Mouse (Mus musculus) hematopoietic stem cell, adult 5-6 weeks (primary cell): ENCODE measurements around the gene Cfl1. TPM values are rescaled to one million over a fixed set of nuclear protein-coding genes. Genes with fewer than 3 reads are reported as not detected.

Experiments
- ATAC-seq, 2 experiments: fragments of 125-278 bp in 1 of 2; replicated peaks in 1 of 2; 2 replicates each; pipeline ENCODE4 v1.8.0; 2016 to 2017; ENCODE audit warnings: inconsistent platforms in 2 of 2, mild to moderate bottlenecking in 2 of 2, moderate number of reproducible peaks in 2 of 2, low read depth in 1 of 2, moderate TSS enrichment in 1 of 2; ENCODE audit not compliant: low FRiP score in 2 of 2, poor library complexity in 2 of 2, severe bottlenecking in 2 of 2, insufficient read depth in 1 of 2, low TSS enrichment in 1 of 2
- total RNA-seq: library from RNA; stranded (forward); fragments of 172-1452, 232-1000 nt; gene quantifications from 2 replicates; pipeline ENCODE4 v1.2.3, GENCODE M21; 2017

The Cfl1 gene
- total RNA-seq, 1 experiment from 2014 or later, result 953 TPM

DNA sequence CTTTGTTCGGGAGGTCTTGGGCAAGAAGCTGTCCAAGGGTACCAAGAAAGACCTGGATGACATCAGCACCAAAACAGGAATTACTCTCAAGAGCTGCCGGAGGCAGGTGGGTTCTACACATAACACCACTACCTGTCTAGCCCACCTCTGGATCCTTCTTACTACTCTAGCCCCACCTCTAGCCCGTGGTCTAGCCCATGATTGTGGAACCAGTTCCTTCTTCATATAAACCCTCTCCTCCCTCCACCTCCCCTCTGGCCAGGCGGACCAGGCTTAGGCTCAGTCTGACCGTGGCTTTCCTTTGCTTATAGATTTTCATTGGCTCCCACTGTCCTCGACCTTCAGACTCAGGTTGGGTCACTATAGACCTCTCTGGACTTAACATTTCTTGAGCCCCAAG, 28.8 kb upstream of the Cfl1 start:
- ATAC-seq, result no peak

- no peak for ATAC-seq
These were observed 27.0 kb upstream of the Cfl1 start for GRCm38 (mm10) chr19:5463212-5463611.

GRCm38 (mm10) chr19:5463791-5464562, 26.3 kb upstream of the Cfl1 start:
- ATAC-seq, result peak; percentile 9 to 29; a peak in 1 of 4 replicates

DNA sequence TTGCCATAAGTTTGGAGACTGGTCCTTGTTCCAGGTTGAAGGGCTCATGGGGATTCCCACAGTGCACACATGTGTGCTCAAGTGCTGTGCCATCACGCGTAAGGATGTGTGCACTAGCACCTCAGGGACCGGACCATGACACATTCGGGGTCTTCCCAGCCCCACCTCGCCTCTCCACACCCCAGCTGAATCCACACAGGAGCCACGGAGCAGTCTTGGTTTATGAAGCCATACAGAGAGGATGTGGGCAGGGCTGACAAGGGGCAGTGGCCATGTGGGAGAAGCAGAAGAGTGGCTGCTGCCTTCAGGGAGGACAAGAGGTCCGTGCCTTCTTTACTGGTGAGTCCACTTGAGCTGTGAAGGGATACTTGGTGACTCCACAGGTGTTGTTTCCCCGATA, 25.2 kb upstream of the Cfl1 start:
- ATAC-seq, result no peak

GRCm38 (mm10) chr19:5466916-5467500, 23.2 kb upstream of the Cfl1 start:
- ATAC-seq, result no peak

DNA sequence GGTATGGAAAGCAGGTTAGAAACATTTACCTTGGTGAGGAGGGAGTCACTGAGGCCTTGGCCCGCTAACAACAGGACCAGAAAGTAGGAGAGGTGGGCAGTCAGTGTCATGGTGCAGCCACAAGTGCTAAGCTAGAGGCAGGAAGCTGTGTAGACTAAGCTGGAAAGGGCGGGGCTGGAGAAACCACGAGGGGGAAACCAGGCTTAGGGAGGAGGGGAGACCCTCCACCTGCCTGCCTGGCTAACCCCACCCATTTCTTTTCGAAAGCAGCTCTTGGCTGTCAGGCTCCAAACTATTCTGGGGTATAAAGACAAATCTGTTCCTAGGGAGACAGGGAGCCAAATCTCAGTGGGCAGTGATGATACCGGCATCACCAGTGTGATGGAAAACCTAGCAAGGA, 21.9 kb upstream of the Cfl1 start, which contains the start of gene Ctsw:
Gene Ctsw (minus strand): TSS at position 134 of the 400 bp plus-strand sequence.
- ATAC-seq, result peak; percentile 68 to 72

GRCm38 (mm10) chr19:5471846-5472245, 18.4 kb upstream of the Cfl1 start:
- ATAC-seq, result no peak

GRCm38 (mm10) chr19:5472857-5473256, 17.4 kb upstream of the Cfl1 start:
- no peak for ATAC-seq

GRCm38 (mm10) chr19:5473720-5474119, 16.5 kb upstream of the Cfl1 start, which contains the start of gene Efemp2:
TSS of gene Efemp2 (plus strand) at chr19:5473954.
- peak in 1 of 2 experiments; percentile 33; a peak in 2 of 4 replicates for ATAC-seq

DNA sequence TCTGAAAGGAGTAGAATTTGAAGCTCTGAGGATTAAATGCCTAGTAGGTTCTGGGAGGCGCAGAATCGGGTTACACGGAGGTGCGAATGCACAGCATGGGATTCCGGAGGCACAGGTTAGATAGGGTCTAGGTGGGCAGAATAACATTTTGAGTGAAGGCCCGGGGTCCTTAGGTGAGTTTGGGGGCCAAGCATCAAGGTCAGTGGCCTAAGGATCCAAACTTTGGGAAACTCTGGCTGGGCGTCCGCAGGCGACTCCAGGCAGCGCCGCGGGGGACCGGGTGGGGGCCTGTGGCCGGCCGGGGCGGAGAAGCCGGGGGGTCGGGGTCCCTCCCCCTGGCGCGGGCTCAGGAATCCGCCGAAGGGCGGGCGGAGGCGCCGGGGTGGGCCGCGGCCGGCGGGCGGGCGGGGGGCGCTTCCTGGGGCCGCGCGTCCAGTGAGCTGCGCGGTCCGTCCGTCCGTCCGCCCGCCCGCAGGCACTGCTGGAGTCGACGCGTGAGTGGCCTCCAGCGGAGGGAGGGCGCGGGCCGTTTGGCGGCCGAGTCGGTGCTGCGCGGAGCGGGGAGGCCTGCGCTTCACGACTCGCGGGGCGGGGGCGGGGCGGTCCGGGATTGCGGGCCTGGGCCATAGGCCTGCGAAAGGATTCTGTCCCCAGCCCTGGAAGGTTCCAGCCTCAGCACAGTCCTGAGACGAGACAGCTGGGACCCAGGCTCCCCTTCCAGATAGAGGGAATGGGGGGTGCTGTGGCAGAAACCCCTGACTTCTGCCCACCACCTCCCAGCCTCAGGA, 15.8 kb upstream of the Cfl1 start:
- no peak for ATAC-seq

DNA sequence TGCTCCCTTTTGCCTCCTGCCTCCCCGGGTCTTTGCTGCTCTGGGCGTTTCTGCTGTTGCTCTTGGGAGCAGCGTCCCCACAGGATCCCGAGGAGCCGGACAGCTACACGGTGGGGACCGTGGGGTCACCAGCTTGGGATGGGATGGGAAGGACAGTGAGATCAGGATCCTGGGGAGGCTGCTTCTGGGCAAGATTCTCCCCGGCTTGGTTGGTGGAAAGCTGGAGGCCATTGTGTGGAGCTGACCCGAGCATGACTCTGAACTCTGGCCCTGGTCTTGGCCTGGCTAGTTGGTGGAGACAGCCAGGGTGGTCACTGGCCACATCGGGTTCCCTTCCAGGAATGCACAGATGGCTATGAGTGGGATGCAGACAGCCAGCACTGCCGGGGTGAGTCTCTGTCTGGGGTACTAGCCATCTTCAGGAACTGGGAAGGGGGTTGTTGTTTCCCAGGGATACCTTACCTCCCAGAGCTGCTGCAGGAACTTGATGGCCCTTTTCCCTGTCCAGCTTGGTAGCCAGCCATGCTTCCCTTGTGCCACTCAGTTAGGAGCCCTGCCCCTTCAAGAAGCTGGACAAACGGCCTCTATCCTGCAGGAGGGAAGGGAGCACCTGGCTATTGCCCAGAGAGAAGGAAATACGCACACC, 15.1 kb upstream of the Cfl1 start:
- ATAC-seq, result no peak

DNA sequence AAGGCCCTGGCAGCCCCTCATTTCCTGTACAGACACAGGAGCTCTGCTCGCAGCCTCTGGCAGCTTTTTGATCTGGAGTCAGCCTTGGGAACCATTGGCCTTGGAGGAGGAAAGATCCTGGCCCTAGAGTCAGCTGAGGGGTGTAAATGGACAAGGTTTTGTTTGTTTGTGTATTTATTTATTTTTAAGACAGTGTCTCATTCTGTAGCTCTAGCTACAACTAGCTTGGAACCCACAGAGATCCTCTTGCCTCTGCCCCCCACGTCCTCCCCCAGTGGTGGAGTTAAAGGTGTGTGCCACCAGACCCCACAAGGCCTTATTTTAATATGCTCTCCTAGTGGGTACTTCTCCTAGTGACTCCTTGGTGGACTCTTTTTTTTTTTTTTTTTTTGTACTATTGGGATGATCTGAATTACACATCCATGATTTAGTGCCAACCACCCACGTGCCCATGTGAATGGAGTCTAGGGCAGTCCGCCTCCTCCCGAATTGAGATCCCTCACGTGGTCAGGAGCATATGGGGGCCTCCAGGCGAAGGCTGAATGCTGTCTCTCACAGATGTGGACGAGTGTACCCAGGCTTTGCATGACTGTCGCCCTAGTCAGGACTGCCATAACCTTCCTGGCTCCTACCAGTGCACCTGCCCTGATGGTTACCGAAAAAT, 13.1 kb upstream of the Cfl1 start:
- ATAC-seq, result no peak

DNA sequence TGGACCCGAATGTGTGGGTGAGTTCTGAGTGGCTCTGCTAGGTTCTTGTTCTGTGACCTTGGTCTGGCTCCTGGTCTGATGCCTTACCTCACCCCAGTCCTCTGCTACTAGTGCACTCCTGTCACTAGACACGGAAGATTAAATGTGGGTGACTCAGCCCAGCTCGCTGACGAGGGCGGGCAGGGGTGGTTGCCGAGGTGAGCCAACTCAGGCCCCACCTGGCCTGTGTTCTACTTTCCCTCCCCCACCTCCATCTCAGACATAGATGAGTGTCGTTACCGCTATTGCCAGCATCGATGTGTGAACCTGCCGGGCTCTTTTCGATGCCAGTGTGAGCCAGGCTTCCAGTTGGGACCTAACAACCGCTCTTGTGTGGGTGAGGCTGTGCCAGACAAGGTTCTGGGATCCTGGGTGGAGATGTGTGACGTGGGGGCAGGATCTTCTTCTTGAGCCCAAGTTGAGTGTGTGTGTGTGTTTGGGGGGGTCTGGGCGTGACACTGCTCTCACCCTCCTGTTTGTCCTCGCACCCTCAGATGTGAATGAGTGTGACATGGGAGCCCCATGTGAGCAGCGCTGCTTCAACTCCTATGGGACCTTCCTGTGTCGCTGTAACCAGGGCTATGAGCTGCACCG, 12.5 kb upstream of the Cfl1 start:
- no peak for ATAC-seq

- ATAC-seq, result no peak
These were observed 10.2 kb upstream of the Cfl1 start for GRCm38 (mm10) chr19:5480016-5480415.

DNA sequence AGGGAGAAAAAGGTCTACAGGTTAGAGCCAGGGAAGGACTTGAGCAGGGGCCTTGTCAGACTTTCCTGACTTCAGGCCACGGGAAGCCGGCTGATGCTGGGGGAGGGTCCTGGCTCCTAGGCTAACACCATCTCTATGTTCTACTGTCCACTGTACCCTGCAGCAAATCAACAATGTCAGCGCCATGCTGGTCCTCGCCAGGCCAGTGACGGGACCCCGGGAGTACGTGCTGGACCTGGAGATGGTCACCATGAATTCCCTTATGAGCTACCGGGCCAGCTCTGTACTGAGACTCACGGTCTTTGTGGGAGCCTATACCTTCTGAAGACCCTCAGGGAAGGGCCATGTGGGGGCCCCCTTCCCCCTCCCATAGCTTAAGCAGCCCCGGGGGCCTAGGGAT, 8.9 kb upstream of the Cfl1 start:
- no peak for ATAC-seq

DNA sequence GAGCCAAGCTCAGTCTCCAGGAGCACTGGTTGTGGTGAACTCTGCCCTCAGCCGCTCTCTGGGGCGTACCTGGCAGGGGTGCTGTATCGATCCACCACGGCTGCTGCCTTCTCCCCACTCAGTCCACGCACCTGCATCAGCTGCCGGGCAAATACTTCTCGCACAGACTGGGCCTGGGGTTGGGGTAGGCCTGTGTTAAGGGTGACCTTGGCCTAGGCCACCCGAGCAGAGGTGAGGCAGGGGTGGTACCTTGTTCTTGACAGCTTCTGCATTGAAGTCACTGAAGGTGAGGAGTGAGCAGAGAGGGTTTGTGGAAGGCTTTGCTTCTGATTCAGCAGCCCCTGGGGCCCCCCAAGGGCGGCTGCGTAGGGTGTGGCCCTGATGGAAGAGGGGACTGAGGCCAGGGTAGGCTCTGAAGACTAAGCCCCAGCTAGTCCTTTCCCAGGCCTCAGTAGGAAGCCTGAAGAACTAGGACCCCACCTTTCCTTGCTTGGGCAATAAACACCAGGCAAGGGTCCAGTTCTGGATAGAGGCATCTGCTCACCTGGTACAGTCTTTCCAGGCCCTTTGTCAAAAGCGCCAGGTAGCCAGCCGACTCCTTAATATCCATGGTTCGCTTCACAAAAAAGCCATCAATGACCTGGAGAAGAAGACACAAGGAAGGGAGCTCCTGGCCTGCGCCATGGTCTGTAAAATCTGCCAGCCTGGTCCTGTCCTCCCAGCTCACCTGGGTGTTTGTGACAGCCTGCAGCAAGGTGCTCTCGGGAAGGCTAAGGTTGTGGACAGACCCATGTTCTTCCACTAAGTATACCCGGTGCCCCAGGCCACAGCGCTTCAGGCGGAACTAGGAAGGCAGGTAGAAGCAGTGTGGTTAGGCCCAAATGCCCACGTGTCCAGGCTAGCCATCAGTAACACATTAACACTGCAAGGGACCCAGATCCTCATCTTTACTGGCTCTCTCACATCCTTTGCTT, 6.6 kb upstream of the Cfl1 start:
- no peak for ATAC-seq
